Mouse (Mus musculus): ENCODE measurements around the gene Wdr61.
A peak's percentile ranks its signal among the peaks of the same experiment; 100 is the strongest.
"Not testable (repeated sequence)": the region's sequence is repeated elsewhere in the genome, so short reads cannot be mapped to it uniquely, and the experiment has no call there.

The Wdr61 gene

GRCm38 (mm10) chr9:54726315-54726714 is 8.0 kb downstream of the Wdr61 start:
- DNase-seq (ENCODE audit: low spot score) = no peak

GRCm38 (mm10) chr9:54722596-54722995 is 11.7 kb downstream of the Wdr61 start:
- no peak for DNase-seq (ENCODE audit: low spot score)

GRCm38 (mm10) chr9:54722156-54722555 is 12.2 kb downstream of the Wdr61 start:
- no peak for DNase-seq (ENCODE audit: low spot score)

DNA sequence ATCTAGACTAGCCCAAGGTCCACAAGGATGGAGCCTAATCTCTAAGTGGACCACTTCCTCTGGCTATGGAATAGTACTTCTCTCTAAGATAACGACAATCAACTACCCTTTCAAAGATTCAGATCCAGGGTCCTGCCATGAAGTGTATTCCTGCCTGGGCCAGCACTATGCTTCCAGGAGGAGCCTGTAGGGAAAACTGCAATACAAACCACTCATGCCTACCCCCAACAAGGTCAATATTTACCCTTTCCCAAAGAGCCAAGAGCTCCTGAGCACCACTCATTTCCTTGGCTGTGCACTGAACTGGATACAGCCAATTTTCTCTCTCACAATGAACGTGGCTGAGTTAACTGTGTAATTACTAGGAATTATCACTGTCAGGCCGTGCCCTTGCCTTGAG is 16.8 kb downstream of the Wdr61 start:
- no peak for DNase-seq (ENCODE audit: low spot score)

GRCm38 (mm10) chr9:54715776-54716175 is 18.5 kb downstream of the Wdr61 start:
- DNase-seq (ENCODE audit: low spot score) = no peak

GRCm38 (mm10) chr9:54708085-54708484 is 26.2 kb downstream of the Wdr61 start:
- no peak for DNase-seq (ENCODE audit: low spot score)

- DNase-seq (ENCODE audit: low spot score) = no peak
Observed at GRCm38 (mm10) chr9:54707288-54707999, 26.9 kb downstream of the Wdr61 start.

DNA sequence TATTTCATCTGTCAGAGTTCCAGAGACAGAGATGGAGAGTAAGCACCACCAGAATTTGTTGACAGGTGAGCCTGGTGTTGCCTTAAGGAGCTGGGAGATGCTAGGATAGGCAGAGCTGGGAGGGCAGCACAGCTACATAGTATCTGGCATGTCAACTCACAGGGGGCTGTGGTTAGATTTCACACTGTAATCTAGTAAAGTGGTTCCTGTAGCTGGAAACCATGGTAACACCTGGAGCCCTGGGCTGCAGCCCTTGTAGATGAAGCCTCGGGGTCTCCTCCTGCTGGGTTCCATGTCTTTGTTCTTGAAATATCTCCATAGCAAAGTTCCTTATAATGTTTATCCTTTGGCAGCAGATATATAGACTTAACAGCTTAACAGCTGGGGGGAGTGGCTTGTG is 28.8 kb downstream of the Wdr61 start:
- no peak for DNase-seq (ENCODE audit: low spot score)

DNA sequence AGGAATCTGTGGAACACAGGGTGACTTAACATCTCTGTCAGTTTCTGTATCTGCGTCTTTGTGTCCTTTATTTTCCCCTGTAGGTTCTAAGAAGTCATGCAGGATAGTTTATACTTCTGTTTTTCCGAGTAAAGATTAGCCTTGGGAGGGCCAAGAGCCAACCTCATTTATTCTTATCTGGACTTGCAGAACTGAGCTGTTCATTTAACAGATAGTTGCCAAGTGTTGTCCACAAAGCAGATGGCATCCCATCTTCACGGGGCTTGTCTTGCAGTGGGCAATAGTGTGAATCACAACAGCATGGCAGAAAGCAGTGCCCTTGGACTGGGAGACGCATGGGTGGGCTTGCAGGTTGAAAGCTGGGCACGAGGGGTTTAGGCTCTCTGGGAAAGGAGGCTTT is 30.0 kb downstream of the Wdr61 start:
- DNase-seq (ENCODE audit: low spot score) = no peak

DNA sequence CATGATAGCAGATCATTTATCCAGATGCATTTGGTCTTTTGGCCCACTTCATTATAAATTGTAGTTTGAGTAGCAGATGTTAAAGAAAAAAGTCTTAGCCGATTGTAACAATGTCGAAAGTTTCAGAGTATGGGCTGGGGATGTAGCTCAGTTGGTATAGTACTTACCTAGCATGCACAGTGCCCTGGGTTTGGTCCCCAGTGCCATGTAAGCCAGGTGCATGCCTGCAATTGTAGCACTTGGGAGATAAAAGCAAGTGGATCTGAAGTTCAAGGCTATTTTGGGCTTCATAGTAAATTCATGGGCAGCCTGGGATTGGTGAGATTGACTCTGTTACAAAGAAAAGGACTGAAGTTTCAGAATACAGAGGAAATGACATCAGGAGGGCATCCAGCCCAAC is 31.7 kb downstream of the Wdr61 start:
- DNase-seq (ENCODE audit: low spot score) = no peak

DNA sequence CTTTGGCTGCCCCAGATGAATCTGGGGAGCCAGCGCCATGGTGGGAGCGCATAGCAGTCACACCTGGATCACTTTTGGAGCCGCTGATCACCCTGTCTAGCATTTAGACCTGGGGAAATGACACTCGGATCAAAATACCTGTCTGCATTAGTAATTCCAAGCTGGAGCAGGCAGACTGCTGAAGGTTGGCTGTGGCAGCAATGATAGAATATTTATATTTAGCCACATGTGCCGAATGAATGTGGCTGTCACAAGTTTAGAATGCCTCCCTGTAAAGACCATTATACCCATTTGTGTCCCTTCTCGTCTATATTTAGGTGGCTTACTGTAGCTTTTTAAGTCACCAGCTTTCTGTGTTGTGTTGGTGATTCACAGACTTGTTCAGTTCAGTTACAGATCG is 33.6 kb downstream of the Wdr61 start:
- no peak for DNase-seq (ENCODE audit: low spot score)

DNA sequence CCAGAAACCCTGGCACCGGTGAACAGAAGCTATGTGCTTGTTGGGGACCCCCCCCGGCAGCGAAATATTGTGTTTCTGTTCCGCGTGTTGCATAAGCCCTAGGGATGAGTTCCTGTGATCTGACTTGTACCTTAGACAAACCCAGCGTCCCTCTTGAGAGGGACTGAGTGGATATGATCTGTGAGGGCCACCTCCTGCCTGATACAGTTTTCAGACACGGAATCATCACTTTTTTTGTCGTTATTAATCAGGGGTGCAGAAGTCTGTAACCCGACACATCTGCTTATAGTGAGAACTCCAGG is 34.2 kb downstream of the Wdr61 start:
- DNase-seq (ENCODE audit: low spot score) = no peak

DNA sequence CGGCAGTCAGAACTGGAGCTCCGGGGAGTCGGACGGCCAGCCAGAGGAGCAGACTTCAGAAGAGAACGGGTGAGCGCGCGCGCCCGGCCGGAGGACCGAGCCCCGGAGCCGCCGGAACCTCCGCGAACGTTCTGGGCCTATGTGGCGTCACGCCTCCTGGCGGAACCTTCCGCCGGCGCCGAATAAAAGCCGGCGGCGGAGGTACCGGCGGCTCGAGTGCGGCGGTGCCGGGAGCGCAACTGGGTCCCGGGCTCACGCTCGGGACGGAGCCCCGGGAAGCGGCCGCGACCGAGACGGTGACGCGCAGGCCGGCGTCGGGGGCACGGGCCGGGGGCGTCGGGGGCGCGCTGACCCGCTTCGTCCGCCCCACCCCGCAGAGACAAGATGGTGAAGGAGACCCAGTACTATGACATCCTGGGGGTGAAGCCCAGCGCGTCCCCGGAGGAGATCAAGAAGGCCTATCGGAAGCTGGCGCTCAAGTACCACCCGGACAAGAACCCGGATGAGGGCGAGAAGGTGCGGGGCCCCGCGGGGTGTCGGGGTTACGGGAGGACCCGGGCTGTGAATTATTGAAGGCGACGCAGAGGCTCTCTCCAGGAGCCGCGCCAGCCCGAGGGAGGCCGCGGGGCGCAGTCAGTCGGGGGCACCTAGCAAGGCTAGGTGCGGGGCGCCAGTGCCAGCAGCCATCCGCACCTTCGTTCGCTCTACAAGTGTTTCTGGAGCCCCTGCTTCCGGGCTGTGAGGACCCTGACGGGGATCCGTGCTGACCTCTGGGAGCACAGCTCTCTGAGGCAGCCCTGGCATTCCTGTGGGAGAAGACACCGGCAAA is 34.8 kb downstream of the Wdr61 start:
- peak; percentile 70 for DNase-seq (ENCODE audit: low spot score)

DNA sequence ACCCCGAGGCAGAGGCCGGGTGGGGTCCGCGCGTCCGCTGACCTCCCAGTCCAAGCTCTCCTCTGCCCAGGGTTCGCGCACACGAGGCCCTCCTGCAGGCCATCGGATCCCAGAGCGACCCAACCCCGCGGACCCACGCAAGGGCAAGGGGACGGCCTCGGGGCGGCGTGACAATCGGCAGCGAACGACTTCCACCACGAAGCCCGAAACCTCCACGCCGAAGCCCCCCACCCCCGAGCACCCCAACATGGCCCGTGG is 35.3 kb downstream of the Wdr61 start:
- no peak for DNase-seq (ENCODE audit: low spot score)

DNA sequence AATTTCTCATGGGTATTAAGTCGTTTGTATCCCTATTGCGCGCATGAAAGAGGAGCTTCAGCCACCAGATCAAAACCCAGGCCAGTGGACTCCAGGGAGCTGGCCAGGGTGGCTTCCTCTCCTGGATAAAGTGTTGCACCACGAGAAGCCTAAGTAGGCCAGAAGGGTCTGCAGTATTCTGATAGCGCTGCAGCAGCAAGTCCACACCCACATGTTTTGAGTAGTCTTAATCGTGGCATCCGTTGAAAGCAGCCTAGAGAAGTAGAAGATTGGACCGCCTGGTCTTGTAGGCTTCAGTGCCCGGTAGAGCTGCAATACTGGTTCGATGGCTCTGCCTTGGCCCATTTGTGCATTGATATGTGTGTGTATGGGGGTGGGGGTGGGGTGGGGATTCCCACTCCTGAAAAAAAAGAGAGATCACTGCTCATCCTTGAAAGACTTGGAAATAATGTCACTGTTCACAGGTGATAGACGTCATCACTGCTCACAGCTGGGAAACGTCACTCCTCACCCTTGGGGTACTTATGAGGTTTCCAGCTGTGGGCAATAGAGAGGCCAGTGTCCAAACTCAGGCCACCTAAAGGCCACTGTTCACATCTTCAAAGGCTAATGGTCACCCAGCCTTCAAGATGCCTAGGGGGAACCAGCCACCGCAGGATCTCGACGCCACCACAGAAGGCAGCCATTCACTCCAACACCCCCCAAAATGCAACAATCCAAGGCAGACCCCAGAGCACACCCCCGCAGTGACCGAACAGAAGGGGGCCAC is 35.8 kb downstream of the Wdr61 start, which contains the start of gene Dnaja4:
Gene Dnaja4 (plus strand): TSS at position 556 of the 769 bp plus-strand sequence.
- DNase-seq (ENCODE audit: low spot score) = no peak

DNA sequence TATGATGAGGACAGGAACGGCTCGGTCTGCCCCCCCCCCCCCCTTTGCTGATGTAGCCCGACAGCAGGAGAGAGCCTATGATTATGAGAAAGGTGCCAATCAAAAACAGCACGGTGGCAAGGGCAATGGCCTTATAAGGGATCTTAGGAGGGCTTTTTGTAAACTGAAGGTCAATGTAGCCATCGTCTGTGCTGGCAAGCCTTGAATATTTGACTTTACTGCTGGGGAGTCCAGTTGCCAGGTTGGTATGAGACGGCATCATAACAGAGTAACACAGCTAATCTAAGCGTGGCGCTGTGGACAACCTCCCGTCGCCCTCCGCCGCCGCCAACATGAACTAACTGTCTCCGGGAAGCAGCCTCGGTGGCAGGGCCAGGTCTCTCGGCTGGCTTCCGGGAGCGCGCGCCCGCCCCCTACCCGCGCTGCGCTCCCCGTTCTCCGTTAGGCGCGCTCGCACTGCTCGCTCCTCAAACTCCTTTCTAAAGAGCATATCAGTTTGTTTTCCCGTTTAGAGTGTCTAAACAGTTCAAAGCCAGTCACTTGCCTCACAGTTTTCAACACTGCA is 43.0 kb downstream of the Wdr61 start:
- DNase-seq (ENCODE audit: low spot score) = peak; percentile 13

- not testable (repeated sequence) for DNase-seq (ENCODE audit: low spot score)
Observed at GRCm38 (mm10) chr9:54690697-54691096, 43.6 kb downstream of the Wdr61 start.

- no peak for DNase-seq (ENCODE audit: low spot score)
Observed at GRCm38 (mm10) chr9:54689446-54689845, 44.9 kb downstream of the Wdr61 start.

- DNase-seq (ENCODE audit: low spot score) = no peak
Observed at GRCm38 (mm10) chr9:54687246-54688236, 46.8 kb downstream of the Wdr61 start.

- no peak for DNase-seq (ENCODE audit: low spot score)
Observed at GRCm38 (mm10) chr9:54683814-54684605, 50.3 kb downstream of the Wdr61 start.

DNA sequence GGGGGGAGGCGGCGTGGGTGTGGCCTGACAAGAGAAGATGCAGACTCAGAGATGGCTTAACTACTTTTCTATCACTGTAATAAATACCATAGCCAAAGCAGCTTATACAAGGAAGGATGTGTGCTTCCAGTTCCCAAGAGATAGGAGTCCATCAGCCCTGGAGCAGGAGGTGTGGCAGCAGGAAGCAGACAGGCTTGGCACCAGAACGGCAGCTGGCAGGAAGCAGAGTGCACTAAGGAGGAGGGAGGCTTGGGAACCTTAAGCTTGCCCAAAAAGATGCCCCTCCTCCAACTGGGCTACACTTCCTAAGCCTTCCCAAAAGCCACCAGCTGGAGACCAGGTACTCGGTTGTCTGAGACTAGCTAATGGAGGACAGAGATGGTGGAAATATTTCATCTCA is 51.5 kb downstream of the Wdr61 start:
- DNase-seq (ENCODE audit: low spot score) = no peak
